Mouse (Mus musculus) cerebellum, adult 2 months (tissue): ENCODE results near the gene 2310039H08Rik. TPM values are rescaled to one million over a fixed set of nuclear protein-coding genes. Genes with fewer than 3 reads are reported as not detected.

ENCODE experiments used
- DNase-seq, 2 experiments: peaks; one replicate each; pipeline ENCODE4 v3.0.0; 2021
- H3K27ac ChIP-seq: fragments of 200-500 bp; 2 replicates; pipeline ENCODE4 v1.5.1; 2012; ENCODE audit warnings: low read length, control low read depth, inconsistent platforms; ENCODE audit not compliant: insufficient read depth
- H3K27me3 ChIP-seq: fragments of 200-500 bp; 2 replicates; pipeline ENCODE4 v1.6.1; 2012; ENCODE audit warnings: inconsistent platforms, mild to moderate bottlenecking, low read length, moderate library complexity; ENCODE audit not compliant: control insufficient read depth, insufficient read depth
- H3K4me1 ChIP-seq: fragments of 200-500 bp; 2 replicates; pipeline ENCODE4 v1.6.1; 2011; ENCODE audit warnings: low read length; ENCODE audit not compliant: control insufficient read depth, insufficient read depth
- H3K4me3 ChIP-seq: fragments of 200-500 bp; replicated peaks from 2 replicates; pipeline ENCODE3; 2011; ENCODE audit warnings: mild to moderate bottlenecking, low read depth, low read length, control low read depth; ENCODE audit not compliant: insufficient read depth
- CTCF ChIP-seq: fragments of 200-500 bp; IDR thresholded peaks from 2 replicates; pipeline ENCODE4 v1.5.1; 2011; ENCODE audit warnings: low read depth, mild to moderate bottlenecking, control low read depth, low read length, moderate library complexity, borderline replicate concordance; ENCODE audit not compliant: insufficient read depth
- POLR2A ChIP-seq: fragments of 200-500 bp; IDR thresholded peaks from 2 replicates; pipeline ENCODE4 v1.6.1; 2011; ENCODE audit warnings: low read length, control low read depth, borderline replicate concordance; ENCODE audit not compliant: insufficient read depth
- WGBS: fragments of 180-500 bp; shearing (Covaris S2); methylation state at CpG from one replicate; pipeline ENCODE4 v1.1.7; 2018; 5-methylcytosine and 5-hydroxymethylcytosine counted together
- polyA plus RNA-seq: library from polyadenylated mRNA; depleted of rRNA; stranded (reverse); fragments of >200 nt; gene quantifications from 2 replicates; pipeline ENCODE4 v1.2.3, GENCODE M21; 2012

Gene 2310039H08Rik
- polyA plus RNA-seq, 1 experiment, result 22.1 TPM

GRCm38 (mm10) chr17:46801761-46802160 lies 29.3 kb downstream of the 2310039H08Rik start:
- H3K4me3 ChIP-seq, result no peak overlapping the region
- TF ChIP-seq CTCF, result no peak
- TF ChIP-seq POLR2A, result no peak
- 87% methylated on average over 6 of the region's 6 CpGs for WGBS
- DNase-seq, result no peak
- H3K27ac ChIP-seq, result no peak overlapping the region
- no peaks in the 10 kb centered on the region for H3K27me3 ChIP-seq
- no peaks in the 10 kb centered on the region for H3K4me1 ChIP-seq

- no peaks in the 10 kb centered on the region for H3K4me1 ChIP-seq
- no peak for TF ChIP-seq POLR2A
- no peak for TF ChIP-seq CTCF
- DNase-seq, result no peak
- no peak overlapping the region for H3K27ac ChIP-seq
- WGBS, result 79% methylated on average over 10 of the region's 10 CpGs
- H3K27me3 ChIP-seq, result no peaks in the 10 kb centered on the region
- no peak overlapping the region for H3K4me3 ChIP-seq
These were observed 35.9 kb downstream of the 2310039H08Rik start for GRCm38 (mm10) chr17:46808376-46808775.

- TF ChIP-seq POLR2A, result no peak
- TF ChIP-seq CTCF, result no peak
- Histone ChIP-seq H3K27me3 (no peaks in the 10 kb centered on the region), H3K4me3 (no peak overlapping the region)
These were observed 36.8 kb downstream of the 2310039H08Rik start for GRCm38 (mm10) chr17:46809131-46809830.

GRCm38 (mm10) chr17:46810672-46811071 lies 38.2 kb downstream of the 2310039H08Rik start:
- H3K4me1 ChIP-seq, result no peaks in the 10 kb centered on the region
- WGBS, result 64% methylated on average over 3 of the region's 3 CpGs
- no peak overlapping the region for H3K27ac ChIP-seq
- no peaks in the 10 kb centered on the region for H3K27me3 ChIP-seq
- TF ChIP-seq POLR2A, result no peak
- no peak for TF ChIP-seq CTCF
- DNase-seq, result no peak
- no peak overlapping the region for H3K4me3 ChIP-seq

More at GRCm38 (mm10) chr17:46809131-46809830, 36.8 kb downstream of the 2310039H08Rik start:
- Histone ChIP-seq H3K27ac (no peak overlapping the region), H3K4me1 (no peaks in the 10 kb centered on the region)
- WGBS, result 77% methylated on average over 6 of the region's 6 CpGs
- no peak for DNase-seq

- no peak for DNase-seq
- WGBS, result 88% methylated on average over 1 of the region's 1 CpGs
- H3K4me1 ChIP-seq, result no peaks in the 10 kb centered on the region
- TF ChIP-seq POLR2A (no peak), CTCF (no peak)
- no peaks in the 10 kb centered on the region for H3K27me3 ChIP-seq
- no peak overlapping the region for H3K4me3 ChIP-seq
- H3K27ac ChIP-seq, result no peak overlapping the region
These were observed 40.0 kb downstream of the 2310039H08Rik start for GRCm38 (mm10) chr17:46812442-46812841.

- no peak overlapping the region for H3K4me3 ChIP-seq
- no peaks in the 10 kb centered on the region for H3K27me3 ChIP-seq
- TF ChIP-seq CTCF (no peak), POLR2A (no peak)
- no peaks in the 10 kb centered on the region for H3K4me1 ChIP-seq
- no peak for DNase-seq
- WGBS, result 89% methylated on average over 8 of the region's 8 CpGs
- H3K27ac ChIP-seq, result no peak overlapping the region
These were observed 41.2 kb downstream of the 2310039H08Rik start for GRCm38 (mm10) chr17:46813637-46814036.

- DNase-seq, result no peak
- Histone ChIP-seq H3K4me1 (no peaks in the 10 kb centered on the region), H3K27me3 (no peaks in the 10 kb centered on the region), H3K27ac (no peak overlapping the region), H3K4me3 (no peak overlapping the region)
- WGBS, result 91% methylated on average over 6 of the region's 6 CpGs
- TF ChIP-seq CTCF (no peak), POLR2A (no peak)
These were observed 42.1 kb downstream of the 2310039H08Rik start for GRCm38 (mm10) chr17:46814497-46814896.

GRCm38 (mm10) chr17:46816306-46816705 lies 43.9 kb downstream of the 2310039H08Rik start:
- no peak for TF ChIP-seq POLR2A
- TF ChIP-seq CTCF, result no peak
- WGBS, result 69% methylated on average over 13 of the region's 13 CpGs
- peaks cover 7% of the 10 kb centered on the region; the same call in 1 of the 2 replicates for H3K4me1 ChIP-seq

More at GRCm38 (mm10) chr17:46816306-46816705, 43.9 kb downstream of the 2310039H08Rik start:
- H3K27ac ChIP-seq, result no peak overlapping the region
- no peaks in the 10 kb centered on the region for H3K27me3 ChIP-seq
- DNase-seq, result no peak
- no peak overlapping the region for H3K4me3 ChIP-seq
